Mouse (Mus musculus): ENCODE measurements at regions not wholly inside any gene's neighbourhood (a gene's known extent, or its start where the extent isn't known, plus 50 kb on each side); places are given as distances from the start of the nearest gene placed in this dataset.

DNA sequence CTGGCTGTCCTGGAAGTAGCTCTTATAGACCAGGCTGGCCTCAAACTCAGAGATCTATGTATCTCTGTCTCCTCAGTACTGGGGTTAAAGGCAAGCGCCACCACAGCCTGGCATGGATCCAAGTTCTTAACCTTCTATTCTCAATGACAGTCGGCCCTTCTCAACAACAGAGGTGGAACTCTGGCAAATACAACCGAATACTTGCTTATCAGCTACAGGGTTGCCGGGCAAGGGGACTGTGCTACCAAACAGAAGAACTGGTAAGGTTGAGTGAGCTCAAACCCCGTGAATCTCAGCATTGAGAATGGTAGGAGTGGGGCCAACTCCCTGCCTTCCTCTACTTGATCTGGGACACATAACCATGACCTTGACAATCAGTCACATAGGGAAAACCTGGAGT is 75.2 kb upstream of the Osbpl8 start:
- no peak for TF ChIP-seq CTCF (conservative IDR thresholded peaks at IDR 0.05; ENCODE audit: low read length)
- TF ChIP-seq POU5F1 (IDR thresholded peaks at IDR 0.05; ENCODE audit: borderline replicate concordance, low read length) = no peak
- TF ChIP-seq NANOG (IDR thresholded peaks at IDR 0.05; ENCODE audit: borderline replicate concordance, low read length) = no peak

All from E14TG2a.4 (cell line).